Mouse (Mus musculus) liver, embryonic 11.5 days (tissue): Measurements from ENCODE around the gene Pde8b. TPM values are rescaled to one million over a fixed set of nuclear protein-coding genes. Genes with fewer than 3 reads are reported as not detected.

Source experiments
- ATAC-seq: fragments of 200-750 bp; cut with Nextera tagmentation; replicated peaks from 2 replicates; pipeline ENCODE4 v1.8.0; 2017; ENCODE audit warnings: moderate number of reproducible peaks, mild to moderate bottlenecking, moderate TSS enrichment, moderate library complexity; ENCODE audit not compliant: low FRiP score
- DNase-seq: peaks from one replicate; pipeline ENCODE4 v3.0.0-alpha.2; 2017; ENCODE audit warnings: low spot score
- H3K27ac ChIP-seq: fragments of 300-500 bp; sonication (generic); 2 replicates; pipeline ENCODE4 v1.5.1; 2014; ENCODE audit warnings: mild to moderate bottlenecking, low read depth, low read length, control low read depth
- H3K27me3 ChIP-seq: fragments of 300-500 bp; sonication (generic); replicated peaks from 2 replicates; pipeline ENCODE4 v1.6.1; 2014; ENCODE audit warnings: low read length, mixed read lengths; ENCODE audit not compliant: control insufficient read depth, insufficient read depth
- H3K36me3 ChIP-seq: fragments of 300-500 bp; sonication (generic); 2 replicates; pipeline ENCODE4 v1.6.1; 2014; ENCODE audit warnings: mild to moderate bottlenecking, low read length, moderate library complexity, mixed read lengths; ENCODE audit not compliant: control insufficient read depth, insufficient read depth
- H3K4me1 ChIP-seq: fragments of 300-500 bp; sonication (generic); replicated peaks from 2 replicates; pipeline ENCODE4 v1.6.1; 2014; ENCODE audit warnings: low read length, mixed read lengths; ENCODE audit not compliant: control insufficient read depth, insufficient read depth
- H3K4me2 ChIP-seq: fragments of 300-500 bp; sonication (generic); 2 replicates; pipeline ENCODE4 v1.6.1; 2014; ENCODE audit warnings: mild to moderate bottlenecking, control low read depth, moderate library complexity
- H3K4me3 ChIP-seq: fragments of 300-500 bp; sonication (generic); 2 replicates; pipeline ENCODE4 v1.5.1; 2014; ENCODE audit warnings: low read depth, low read length, control low read depth
- H3K9ac ChIP-seq: fragments of 300-500 bp; sonication (generic); 2 replicates; pipeline ENCODE4 v1.6.1; 2014; ENCODE audit warnings: low read depth, low read length, control low read depth
- H3K9me3 ChIP-seq: fragments of 300-500 bp; sonication (generic); 2 replicates; pipeline ENCODE4 v1.6.1; 2016; ENCODE audit warnings: low read length, inconsistent platforms, mixed read lengths; ENCODE audit not compliant: control insufficient read depth
- WGBS: fragments of 180-500 bp; shearing (Covaris S2); extraction: QIAGEN DNeasy Blood & Tissue Kit; methylation state at CpG from one replicate; pipeline ENCODE4 v1.1.7; 2014; 5-methylcytosine and 5-hydroxymethylcytosine counted together
- polyA plus RNA-seq: library from polyadenylated mRNA; unstranded; fragments of >200 nt; fragmentation: Nextera tagmentation; extraction: Ambion mirVana; gene quantifications from 2 replicates; pipeline ENCODE4 v1.2.1, GENCODE M21; 2014

The Pde8b gene
- polyA plus RNA-seq, 1 experiment from 2014 or later: 0.73 TPM

DNA sequence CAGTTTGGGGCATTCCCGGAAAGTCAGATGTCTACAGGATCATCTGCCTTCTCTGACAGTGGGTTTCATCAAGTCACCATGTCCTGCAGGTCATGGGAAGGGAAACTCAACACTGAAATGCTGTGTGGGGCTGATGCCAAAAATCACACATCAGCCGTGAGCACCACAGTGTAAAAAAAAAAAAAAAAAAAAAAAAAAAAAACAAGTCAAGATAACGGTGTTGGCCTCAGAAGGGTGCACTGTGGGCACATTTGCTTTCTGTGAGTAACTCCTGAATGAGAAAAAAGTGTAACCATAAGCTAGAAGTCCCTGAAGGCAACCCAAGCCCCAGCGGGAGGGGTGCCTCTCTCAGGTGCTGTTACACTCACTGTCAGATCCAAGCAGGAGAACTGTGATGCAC is 199.7 kb downstream of the Pde8b start:
- H3K9me3 ChIP-seq: no peaks in the 10 kb centered on the region
- no peak overlapping the region for H3K9ac ChIP-seq
- 87% methylated on average over 4 of the region's 4 CpGs for WGBS
- H3K4me3 ChIP-seq: no peak overlapping the region
- ATAC-seq (no peak), DNase-seq (no peak)
- H3K27me3 ChIP-seq: no peaks in the 10 kb centered on the region
- H3K36me3 ChIP-seq: no peaks in the 10 kb centered on the region
- no peak overlapping the region for H3K4me2 ChIP-seq
- H3K27ac ChIP-seq: no peak overlapping the region
- H3K4me1 ChIP-seq: no peaks in the 10 kb centered on the region

- H3K9ac ChIP-seq: no peak overlapping the region
- 22% methylated on average over 1 of the region's 1 CpGs for WGBS
- ATAC-seq: no peak
Measured at GRCm38 (mm10) chr13:95044108-95044507, 206.0 kb downstream of the Pde8b start.

GRCm38 (mm10) chr13:95040140-95040738 is 209.9 kb downstream of the Pde8b start:
- no peaks in the 10 kb centered on the region for H3K27me3 ChIP-seq
- no peaks in the 10 kb centered on the region for H3K36me3 ChIP-seq
- no peak overlapping the region for H3K4me3 ChIP-seq
- H3K9me3 ChIP-seq: no peaks in the 10 kb centered on the region
- no peak for DNase-seq
- no peak for ATAC-seq
- H3K9ac ChIP-seq: no peak overlapping the region
- WGBS: 84% methylated on average over 9 of the region's 9 CpGs
- no peak overlapping the region for H3K4me2 ChIP-seq
- H3K27ac ChIP-seq: no peak overlapping the region
- H3K4me1 ChIP-seq: no peaks in the 10 kb centered on the region

More at GRCm38 (mm10) chr13:95044108-95044507, 206.0 kb downstream of the Pde8b start:
- no peaks in the 10 kb centered on the region for H3K27me3 ChIP-seq
- no peak for DNase-seq
- no peak overlapping the region for H3K4me3 ChIP-seq
- H3K9me3 ChIP-seq: no peaks in the 10 kb centered on the region
- no peak overlapping the region for H3K27ac ChIP-seq
- no peaks in the 10 kb centered on the region for H3K36me3 ChIP-seq
- H3K4me2 ChIP-seq: no peak overlapping the region
- no peaks in the 10 kb centered on the region for H3K4me1 ChIP-seq

DNA sequence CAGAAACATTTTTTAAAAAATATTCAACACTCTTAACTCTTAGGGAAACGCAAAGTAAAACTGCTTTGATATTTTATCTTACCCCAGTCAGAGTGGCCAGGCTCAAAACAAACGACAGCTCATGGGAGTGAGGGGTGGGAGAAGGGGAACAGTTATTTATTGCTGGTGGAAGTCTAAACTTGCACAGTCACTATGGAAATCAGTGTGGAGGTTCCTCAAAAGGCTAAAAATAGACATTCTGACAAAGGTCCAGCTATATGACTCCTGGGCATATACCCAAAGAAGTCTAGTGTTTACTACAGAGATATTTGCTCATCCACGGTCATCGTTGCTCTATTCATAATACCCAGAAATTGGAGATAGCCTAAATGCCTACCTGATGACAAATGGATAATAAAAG is 211.9 kb downstream of the Pde8b start:
- H3K27me3 ChIP-seq: no peaks in the 10 kb centered on the region
- H3K9me3 ChIP-seq: no peaks in the 10 kb centered on the region
- ATAC-seq (no peak), DNase-seq (no peak)
- H3K36me3 ChIP-seq: no peaks in the 10 kb centered on the region
- H3K4me3 ChIP-seq: no peak overlapping the region
- H3K4me1 ChIP-seq: no peaks in the 10 kb centered on the region
- 60% methylated on average over 4 of the region's 4 CpGs for WGBS
- no peak overlapping the region for H3K9ac ChIP-seq
- no peak overlapping the region for H3K4me2 ChIP-seq
- no peak overlapping the region for H3K27ac ChIP-seq

DNA sequence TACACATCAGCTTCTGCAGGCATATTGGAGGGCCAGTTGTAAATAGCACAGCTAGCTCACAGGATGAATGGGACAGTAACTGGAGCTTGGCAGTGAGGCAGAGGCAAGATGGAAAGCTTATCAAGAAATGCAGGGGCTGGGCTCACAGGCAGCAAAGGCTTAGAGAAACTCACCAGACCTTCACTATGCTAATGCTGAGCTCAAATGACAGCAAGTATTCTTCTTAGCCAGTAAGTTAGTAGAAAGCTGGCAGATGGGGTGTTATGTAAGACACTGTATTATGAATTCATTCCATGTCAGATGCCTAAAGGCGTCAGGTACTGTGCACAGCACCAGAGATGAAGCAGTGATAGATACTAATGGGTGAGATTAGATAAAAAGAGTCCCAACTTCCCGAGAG is 215.4 kb downstream of the Pde8b start:
- DNase-seq (no peak), ATAC-seq (no peak)
- Histone ChIP-seq H3K27ac (no peak overlapping the region), H3K4me3 (no peak overlapping the region), H3K36me3 (no peaks in the 10 kb centered on the region), H3K27me3 (no peaks in the 10 kb centered on the region), H3K4me2 (no peak overlapping the region), H3K9me3 (no peaks in the 10 kb centered on the region), H3K9ac (no peak overlapping the region), H3K4me1 (no peaks in the 10 kb centered on the region)
- WGBS: 70% methylated on average over 2 of the region's 2 CpGs

DNA sequence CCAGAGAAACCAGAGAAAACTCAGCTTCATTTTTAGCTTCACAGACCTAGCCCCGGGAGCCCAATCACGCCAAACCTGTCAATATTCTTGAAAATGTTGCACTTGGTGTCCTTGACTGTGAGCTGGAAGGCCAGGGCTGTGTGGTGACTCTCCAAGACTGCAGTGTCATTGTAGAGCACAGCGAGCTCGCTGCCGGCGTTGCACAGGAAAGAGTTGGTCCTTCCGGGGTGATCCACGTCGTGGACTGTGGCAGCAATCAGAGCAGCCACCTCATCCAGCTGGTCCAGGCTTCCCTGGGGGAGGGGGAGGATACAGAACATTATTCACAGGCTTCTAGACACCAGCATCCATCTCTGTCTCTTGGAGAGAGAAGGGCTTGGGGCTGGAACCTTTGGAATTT is 216.0 kb downstream of the Pde8b start:
- Histone ChIP-seq H3K36me3 (no peaks in the 10 kb centered on the region), H3K27me3 (no peaks in the 10 kb centered on the region), H3K4me3 (no peak overlapping the region), H3K4me1 (no peaks in the 10 kb centered on the region), H3K9ac (no peak overlapping the region), H3K9me3 (no peaks in the 10 kb centered on the region), H3K27ac (no peak overlapping the region), H3K4me2 (no peak overlapping the region)
- ATAC-seq (no peak), DNase-seq (no peak)
- 63% methylated on average over 9 of the region's 9 CpGs for WGBS

GRCm38 (mm10) chr13:95032973-95033372 is 217.2 kb downstream of the Pde8b start:
- Histone ChIP-seq H3K4me1 (no peaks in the 10 kb centered on the region), H3K27me3 (no peaks in the 10 kb centered on the region), H3K9ac (no peak overlapping the region), H3K4me2 (no peak overlapping the region), H3K4me3 (no peak overlapping the region), H3K27ac (no peak overlapping the region), H3K36me3 (no peaks in the 10 kb centered on the region), H3K9me3 (no peaks in the 10 kb centered on the region)
- ATAC-seq (no peak), DNase-seq (no peak)
- 77% methylated on average over 6 of the region's 6 CpGs for WGBS

DNA sequence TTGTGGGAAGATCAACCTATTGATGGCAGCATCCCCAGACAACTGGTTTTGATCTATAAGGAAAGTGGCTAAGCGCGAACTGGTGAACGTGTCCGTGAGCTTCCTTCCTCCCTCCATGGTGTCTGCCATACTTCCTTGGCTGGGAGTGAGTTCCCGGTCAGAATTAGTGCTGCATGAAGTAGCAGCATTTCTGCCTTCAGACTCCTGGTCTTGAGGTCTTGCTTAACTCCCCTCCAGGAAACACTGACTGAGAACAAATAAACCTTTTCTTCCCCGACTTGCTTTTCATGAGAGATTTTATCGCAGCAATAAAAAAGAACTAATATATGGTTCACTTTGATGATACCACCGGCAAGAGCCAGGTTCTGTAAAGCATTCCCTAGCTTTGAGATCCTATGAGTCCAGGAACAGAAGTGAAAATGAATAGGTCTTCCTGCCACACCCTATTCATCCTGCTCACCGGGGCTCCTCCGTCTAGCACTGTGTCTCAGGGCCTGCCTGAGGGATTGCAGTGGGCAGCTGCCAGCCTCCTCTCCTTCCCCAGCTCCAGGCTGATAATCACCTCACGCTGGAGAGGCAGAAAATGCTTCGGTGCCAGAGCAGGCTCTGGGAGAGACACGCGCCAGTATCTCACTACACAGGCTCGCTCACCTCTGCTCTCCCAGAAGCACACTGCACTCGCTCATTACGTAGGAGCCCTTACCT is 217.9 kb downstream of the Pde8b start:
- Histone ChIP-seq H3K4me1 (no peaks in the 10 kb centered on the region), H3K36me3 (no peaks in the 10 kb centered on the region), H3K4me3 (no peak overlapping the region), H3K9ac (no peak overlapping the region), H3K4me2 (no peak overlapping the region), H3K27ac (no peak overlapping the region), H3K27me3 (no peaks in the 10 kb centered on the region), H3K9me3 (no peaks in the 10 kb centered on the region)
- ATAC-seq: no peak
- DNase-seq: no peak
- WGBS: 74% methylated on average over 17 of the region's 17 CpGs

DNA sequence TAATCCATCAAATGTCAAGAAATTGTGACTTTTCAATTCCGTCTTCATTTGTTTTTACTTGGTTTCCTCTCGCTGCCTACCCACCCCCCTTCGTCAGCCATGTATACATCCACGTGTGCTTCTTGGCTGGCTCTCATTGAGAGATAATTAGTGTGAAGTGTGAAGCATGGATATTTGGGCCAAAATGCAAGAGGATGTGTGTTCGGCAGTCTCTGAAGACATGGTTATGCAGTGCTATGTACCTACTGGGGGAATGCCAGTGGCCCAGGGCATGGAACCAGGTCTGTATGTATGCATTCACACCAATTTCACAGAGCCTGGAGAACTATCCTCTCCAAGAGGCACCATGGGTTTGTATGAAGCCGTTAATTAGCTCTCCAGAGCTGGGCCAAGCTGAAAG is 219.3 kb downstream of the Pde8b start:
- WGBS: 87% methylated on average over 6 of the region's 6 CpGs
- no peak overlapping the region for H3K27ac ChIP-seq
- no peaks in the 10 kb centered on the region for H3K36me3 ChIP-seq
- ATAC-seq (no peak), DNase-seq (no peak)
- no peaks in the 10 kb centered on the region for H3K4me1 ChIP-seq
- H3K27me3 ChIP-seq: no peaks in the 10 kb centered on the region
- H3K9me3 ChIP-seq: no peaks in the 10 kb centered on the region
- H3K9ac ChIP-seq: no peak overlapping the region
- H3K4me3 ChIP-seq: no peak overlapping the region
- no peak overlapping the region for H3K4me2 ChIP-seq
